Mouse (Mus musculus) erythroblast, embryonic 14.5 days (primary cell): ENCODE data around the gene Ppp1r16b. TPM values are rescaled to one million over a fixed set of nuclear protein-coding genes. Genes with fewer than 3 reads are reported as not detected.

Source experiments
- H3K27me3 ChIP-seq: 2 replicates; pipeline ENCODE4 v1.6.1; 2012; ENCODE audit warnings: inconsistent platforms; ENCODE audit not compliant: control insufficient read depth
- H3K36me3 ChIP-seq: 2 replicates; pipeline ENCODE4 v1.6.1; 2012; ENCODE audit warnings: mild to moderate bottlenecking, inconsistent platforms; ENCODE audit not compliant: control insufficient read depth
- H3K4me1 ChIP-seq: 2 replicates; pipeline ENCODE4 v1.6.1; 2012; ENCODE audit warnings: inconsistent platforms; ENCODE audit not compliant: control insufficient read depth
- H3K4me3 ChIP-seq: replicated peaks from 2 replicates; pipeline ENCODE3; 2012; ENCODE audit warnings: moderate library complexity, mild to moderate bottlenecking, inconsistent platforms
- H3K9me3 ChIP-seq: 2 replicates; pipeline ENCODE4 v1.6.1; 2012; ENCODE audit warnings: low read length, inconsistent platforms, mixed read lengths; ENCODE audit not compliant: control insufficient read depth
- GATA1 ChIP-seq: IDR thresholded peaks from 2 replicates; pipeline ENCODE4 v1.6.1; 2012; ENCODE audit warnings: low read length, inconsistent platforms, mixed read lengths
- TAL1 ChIP-seq: IDR thresholded peaks from 3 replicates; pipeline ENCODE4 v1.6.1; 2012; ENCODE audit warnings: low read length, inconsistent platforms, mixed read lengths
- polyA plus RNA-seq: library from polyadenylated mRNA; stranded (reverse); fragments of >175 nt; gene quantifications from 2 replicates; pipeline ENCODE4 v1.2.3, GENCODE M21; 2012

Ppp1r16b gene
- polyA plus RNA-seq, 1 experiment = 0.01 TPM

DNA sequence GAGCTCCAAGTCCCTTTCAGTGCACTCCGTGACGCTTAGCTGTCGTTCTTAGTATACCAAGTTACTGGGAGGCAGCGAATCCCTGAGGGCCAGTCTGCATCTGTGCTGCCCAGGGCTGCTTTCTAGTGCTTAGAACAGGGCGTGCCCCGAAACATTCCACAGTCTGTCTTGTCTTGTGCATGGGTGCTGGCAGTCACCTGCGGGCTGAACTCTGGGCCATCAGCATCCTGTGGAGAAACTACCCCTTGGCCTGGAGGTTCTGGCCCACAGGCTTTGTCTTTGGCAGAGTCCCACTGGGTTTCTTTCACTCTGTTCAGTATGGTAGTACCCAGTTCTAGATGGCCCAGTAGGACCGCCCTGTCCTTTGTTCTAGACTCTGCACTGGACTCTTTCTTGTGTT is 135.6 kb downstream of the Ppp1r16b start:
- Histone ChIP-seq H3K4me3 (no peak overlapping the region), H3K36me3 (peaks cover 37% of the 10 kb centered on the region), H3K4me1 (peaks cover 4% of the 10 kb centered on the region), H3K27me3 (no peaks in the 10 kb centered on the region), H3K9me3 (no peaks in the 10 kb centered on the region; the same call in 1 of the 2 replicates)
- no peak for TF ChIP-seq GATA1
- no peak for TF ChIP-seq TAL1

DNA sequence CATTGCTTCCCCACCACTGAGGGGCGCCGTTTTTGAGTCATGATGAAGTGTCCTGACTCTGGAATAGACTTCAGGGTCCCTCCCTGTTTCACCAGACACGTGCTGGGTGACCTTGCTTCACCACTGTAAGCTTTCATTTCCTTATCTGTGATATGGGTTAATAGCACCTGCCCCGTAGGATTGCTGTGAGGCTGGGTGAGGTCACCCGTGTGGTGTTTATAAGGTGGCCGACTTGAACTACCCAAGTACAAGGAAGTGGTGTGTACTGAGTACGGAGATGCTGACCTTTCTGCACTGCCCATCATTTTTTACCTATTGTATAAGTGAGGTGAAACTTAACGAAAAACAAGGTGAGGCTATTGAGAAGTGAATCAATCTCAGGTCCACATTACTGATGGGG is 138.4 kb downstream of the Ppp1r16b start:
- Histone ChIP-seq H3K4me1 (peaks cover 2% of the 10 kb centered on the region; the same call in 1 of the 2 replicates), H3K4me3 (no peak overlapping the region), H3K27me3 (no peaks in the 10 kb centered on the region), H3K36me3 (peaks cover 43% of the 10 kb centered on the region), H3K9me3 (no peaks in the 10 kb centered on the region; the same call in 1 of the 2 replicates)
- TF ChIP-seq TAL1 = no peak
- no peak for TF ChIP-seq GATA1

DNA sequence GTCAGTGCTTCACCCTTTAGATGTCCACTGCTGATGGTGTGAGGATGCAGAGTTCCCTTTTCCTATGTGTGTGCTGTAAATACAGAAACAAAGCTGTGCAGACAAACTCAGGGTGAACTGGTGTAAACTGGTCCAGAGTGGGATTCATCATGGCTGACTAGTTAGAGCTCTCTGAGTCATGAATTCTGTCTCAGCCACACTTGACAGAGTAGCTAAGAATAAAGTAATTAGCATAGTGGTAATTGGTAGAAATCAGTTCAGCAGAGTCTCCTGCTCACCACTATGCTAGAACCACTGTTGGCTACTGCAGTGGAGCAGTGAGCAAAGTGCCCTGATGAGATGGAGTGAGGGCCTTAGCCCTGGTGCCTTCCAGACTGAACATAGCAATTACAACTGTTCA is 150.5 kb downstream of the Ppp1r16b start:
- Histone ChIP-seq H3K36me3 (peaks cover 53% of the 10 kb centered on the region), H3K27me3 (no peaks in the 10 kb centered on the region), H3K9me3 (no peaks in the 10 kb centered on the region), H3K4me3 (no peak overlapping the region), H3K4me1 (no peaks in the 10 kb centered on the region)
- TF ChIP-seq TAL1 (no peak), GATA1 (no peak)

Other genes starting within 250 kb of the Ppp1r16b start
- gene Adig, start 162.8 kb upstream of the Ppp1r16b start, polyA plus RNA-seq = not detected in 2 replicates
- gene Arhgap40, start 152.6 kb upstream of the Ppp1r16b start, polyA plus RNA-seq = not detected in 2 replicates
- not detected in 2 replicates for gene Slc32a1, start 54.6 kb upstream of the Ppp1r16b start, polyA plus RNA-seq
- 0.53 and 0.66 TPM in 2 replicates for gene Actr5, start 40.5 kb upstream of the Ppp1r16b start, polyA plus RNA-seq
- gene Fam83d, start 102.7 kb downstream of the Ppp1r16b start, polyA plus RNA-seq = 0.91 and 1.4 TPM in 2 replicates
- gene Dhx35, start 129.4 kb downstream of the Ppp1r16b start, polyA plus RNA-seq = 0.24 and 0.38 TPM in 2 replicates